Mouse (Mus musculus) bone marrow macrophage, adult 2 months (primary cell): ENCODE data around the gene Kng1.

Source experiments
- CTCF ChIP-seq: IDR thresholded peaks from 2 replicates; pipeline ENCODE4 v1.5.1; 2012; ENCODE audit warnings: low read depth, mild to moderate bottlenecking, low read length, moderate library complexity
- POLR2A ChIP-seq: IDR thresholded peaks from 2 replicates; pipeline ENCODE4 v1.6.1; 2012; ENCODE audit warnings: mild to moderate bottlenecking, low read depth, low read length, borderline replicate concordance

DNA sequence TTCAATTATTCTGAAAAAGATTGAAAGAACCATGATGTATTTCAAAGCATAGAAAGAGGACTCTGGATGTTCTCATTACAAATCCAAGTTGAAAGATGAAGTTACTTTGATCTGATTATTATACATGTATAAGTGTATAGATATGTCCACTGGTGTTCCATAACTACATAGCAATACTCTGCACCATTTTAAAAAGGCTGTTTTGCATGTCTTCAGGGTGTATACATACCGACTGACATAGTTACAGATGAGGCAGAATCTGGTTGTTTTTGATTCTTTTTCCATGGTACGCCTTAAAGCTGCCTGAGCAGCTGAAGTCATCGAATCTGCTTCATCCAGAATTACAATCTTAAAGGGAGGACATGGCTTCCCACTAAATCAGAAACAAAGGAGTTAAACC is 57.8 kb downstream of the Kng1 start:
- TF ChIP-seq POLR2A, result no peak
- TF ChIP-seq CTCF, result no peak
